9 mouse cellular contexts compared by ENCODE assay signal in genomic region chr7:45368178-45368577, GRCm38 (mm10). TPM values are rescaled to one million over a fixed set of nuclear protein-coding genes. Genes with fewer than 3 reads are reported as not detected.
DNase-seq lines count a peak whose midpoint lies in the region; ATAC-seq and TF ChIP-seq lines count a peak whose summit lies in the region.
"Had no signal": no experiment of that assay in that cellular context is flagged by ENCODE, and none has a peak within 500 bp of the region (broad histone marks: within the 10 kb centered on the region; RNA-seq: fewer than 3 reads in every experiment).

No protein-coding gene starts in this region.

- H3K9ac ChIP-seq in intestine, embryonic 14.5 days (ENCODE audit: low read length): no peak overlapping the region

- no peak for ATAC-seq in intestine, embryonic 14.5 days (replicated peaks; ENCODE audit: low FRiP score, low TSS enrichment, low read depth)
- no peak for ATAC-seq in inflammation-experienced regulatory T-cells, adult 6 months

- H3K27ac ChIP-seq in cortical plate, adult 2 months (ENCODE audit: insufficient read depth, low read length): peak overlapping the region; percentile 45
- no peak overlapping the region for H3K27ac ChIP-seq in intestine, embryonic 14.5 days (ENCODE audit: low read depth)

- 0 out of 2 replicates have a peak, but pooled peaks have one; percentile 10 for TF ChIP-seq POLR2A in cortical plate, adult 2 months (IDR thresholded peaks at IDR 0.05; ENCODE audit: extremely low read depth, insufficient read depth, low read length)
- TF ChIP-seq POLR2A in myocyte (IDR thresholded peaks at IDR 0.05; ENCODE audit: insufficient read length, low read depth): no peak

- no peaks in the 10 kb centered on the region for H3K9me3 ChIP-seq in intestine, embryonic 14.5 days (ENCODE audit: control insufficient read depth, low read length)

- intact Hi-C loops in heart, postnatal 14 days (cut with DNase I): no loop called here

- TF ChIP-seq CTCF in cortical plate, adult 2 months (IDR thresholded peaks at IDR 0.05; ENCODE audit: extremely low read depth, insufficient read depth, low read length): no peak

- peak overlapping the region; percentile 99; the same call in 1 of the 2 replicates for H3K4me2 ChIP-seq in intestine, embryonic 14.5 days (ENCODE audit: low read length)
- H3K4me2 ChIP-seq in myocyte (ENCODE audit: low read depth): peak overlapping the region; percentile 71

- peak overlapping the region; percentile 90 for H3K4me3 ChIP-seq in cortical plate, adult 2 months (ENCODE audit: insufficient read depth, low read length)
- peak overlapping the region; percentile 52; the same call in 1 of the 2 replicates for H3K4me3 ChIP-seq in intestine, embryonic 14.5 days (ENCODE audit: low read depth, low read length)
- peak overlapping the region; percentile 42 for H3K4me3 ChIP-seq in myocyte

- no peak overlapping the region for H3ac ChIP-seq in myocyte (ENCODE audit: control insufficient read depth, insufficient read length)

- H3K27me3 ChIP-seq in intestine, embryonic 14.5 days (replicated peaks; ENCODE audit: control insufficient read depth, insufficient read depth, low read length): peaks cover 42% of the 10 kb centered on the region
- H3K27me3 ChIP-seq in myocyte (ENCODE audit: control insufficient read depth, insufficient read depth, insufficient read length): no peaks in the 10 kb centered on the region

- DNase-seq in layer of hippocampus, adult 11-12 months (ENCODE audit: low spot score): peak; percentile 28
- no peak for DNase-seq in layer of hippocampus, postnatal 25 days (ENCODE audit: extremely low spot score in 1 of 2, low spot score in 1 of 2)
- DNase-seq in intestine, embryonic 14.5 days (ENCODE audit: low spot score): no peak
- DNase-seq in adrenal gland, adult 8-10 months: no peak
- DNase-seq in heart, postnatal 14 days: no peak

- no peaks in the 10 kb centered on the region for H3K79me2 ChIP-seq in myocyte (ENCODE audit: control insufficient read depth, insufficient read depth)

- WGBS in intestine, embryonic 14.5 days: 78% methylated on average over 15 of the region's 15 CpGs

- H3K4me1 ChIP-seq in cortical plate, adult 2 months (ENCODE audit: control insufficient read depth, insufficient read depth, low read length): peaks cover 4% of the 10 kb centered on the region; the same call in 1 of the 2 replicates
- H3K4me1 ChIP-seq in intestine, embryonic 14.5 days (replicated peaks; ENCODE audit: control insufficient read depth, insufficient read depth, low read length): peaks cover 15% of the 10 kb centered on the region; the same call in 1 of the 2 replicates

- peaks cover 12% of the 10 kb centered on the region for H3K36me3 ChIP-seq in intestine, embryonic 14.5 days (ENCODE audit: control insufficient read depth, insufficient read depth, low read length)
- peaks cover 4% of the 10 kb centered on the region for H3K36me3 ChIP-seq in myocyte (ENCODE audit: control insufficient read depth, insufficient read depth)

TF ChIP-seq in myocyte, 11 proteins besides CTCF, POLR2A, EP300 and RAD21:
- TF ChIP-seq REST (IDR thresholded peaks at IDR 0.05; ENCODE audit: insufficient read depth, insufficient read length) (no peak), POLR2AphosphoS2 (IDR thresholded peaks at IDR 0.05; ENCODE audit: insufficient read length, low read depth) (peak; percentile 32)
TF ChIP-seq in myocyte: peak in this region for 1.

RNA-seq across cellular contexts. Expression of gene Ppfia3, which starts 1.4 kb away (rescaled TPM):
- 100 to 1,000 TPM; 129 to 134 TPM for total RNA-seq in layer of hippocampus, postnatal 25 days (2021)
- 164 and 167 TPM in 2 replicates for polyA plus RNA-seq in cortical plate, adult 2 months (2012; rRNA removed)
- polyA plus RNA-seq in intestine, embryonic 14.5 days (2014; fragmentation: Nextera tagmentation; extraction: Ambion mirVana): 5.5 and 5.8 TPM in 2 replicates
- 6.6 TPM for polyA plus RNA-seq in myocyte (2012; fragmentation: generic; extraction: Trizol)
- under 1 TPM in 2 of 3 experiments, not detected in 1; 0.19 to 0.60 TPM for polyA plus RNA-seq in inflammation-experienced regulatory T-cells, adult 6 months (2017; shearing (Covaris generic))
- total RNA-seq in adrenal gland, adult 8-10 months (2022): 1 to 10 TPM; 2.8 to 7.2 (median 4.7) TPM
- under 1 TPM; 0.22 to 0.29 TPM for total RNA-seq in heart, postnatal 14 days (2021)
- total RNA-seq: liver, adult 2 months had no signal
- polyA plus RNA-seq: liver, adult 2 months had no signal

RNA-seq across cellular contexts. Expression of gene Lin7b, which starts 2.2 kb away (rescaled TPM):
- total RNA-seq in layer of hippocampus, postnatal 25 days (2021): 100 to 1,000 TPM; 151 to 155 TPM
- 336 TPM in 2 replicates for polyA plus RNA-seq in cortical plate, adult 2 months (2012; rRNA removed)
- 3.0 and 3.2 TPM in 2 replicates for polyA plus RNA-seq in intestine, embryonic 14.5 days (2014; fragmentation: Nextera tagmentation; extraction: Ambion mirVana)
- polyA plus RNA-seq in myocyte (2012; fragmentation: generic; extraction: Trizol): 2.4 TPM
- polyA plus RNA-seq in inflammation-experienced regulatory T-cells, adult 6 months (2017; shearing (Covaris generic)): not detected
- 10 to 100 TPM in 2 of 4 experiments, 1 to 10 TPM in 2; 1.8 to 14.1 (median 7.6) TPM for total RNA-seq in adrenal gland, adult 8-10 months (2022)
- total RNA-seq in heart, postnatal 14 days (2021): under 1 TPM; 0.90 to 0.96 TPM
- total RNA-seq: liver, adult 2 months had no signal
- polyA plus RNA-seq: liver, adult 2 months had no signal

RNA-seq across cellular contexts. Expression of gene Snrnp70, which starts 27.4 kb away (rescaled TPM):
- total RNA-seq in layer of hippocampus, postnatal 25 days (2021): 100 to 1,000 TPM; 288 to 443 TPM
- polyA plus RNA-seq in cortical plate, adult 2 months (2012; rRNA removed): 720 and 793 TPM in 2 replicates
- polyA plus RNA-seq in intestine, embryonic 14.5 days (2014; fragmentation: Nextera tagmentation; extraction: Ambion mirVana): 77.1 and 86.0 TPM in 2 replicates
- 189 TPM for polyA plus RNA-seq in myocyte (2012; fragmentation: generic; extraction: Trizol)
- 100 to 1,000 TPM in 1 of 3 experiments, 10 to 100 TPM in 2; 72.4 to 131 (median 77.7) TPM for polyA plus RNA-seq in inflammation-experienced regulatory T-cells, adult 6 months (2017; shearing (Covaris generic))
- 100 to 1,000 TPM; 232 to 563 (median 376) TPM for total RNA-seq in adrenal gland, adult 8-10 months (2022)
- total RNA-seq in heart, postnatal 14 days (2021): 100 to 1,000 TPM; 126 to 138 TPM

RNA-seq across cellular contexts. Expression of gene Hrc, which starts 33.1 kb away (rescaled TPM):
- under 1 TPM in 1 of 2 experiments, not detected in 1; 0.17 TPM for total RNA-seq in layer of hippocampus, postnatal 25 days (2021)
- 0.35 and 0.55 TPM in 2 replicates for polyA plus RNA-seq in cortical plate, adult 2 months (2012; rRNA removed)
- 0.58 and 0.63 TPM in 2 replicates for polyA plus RNA-seq in intestine, embryonic 14.5 days (2014; fragmentation: Nextera tagmentation; extraction: Ambion mirVana)
- 173 TPM for polyA plus RNA-seq in myocyte (2012; fragmentation: generic; extraction: Trizol)
- polyA plus RNA-seq in inflammation-experienced regulatory T-cells, adult 6 months (2017; shearing (Covaris generic)): not detected
- total RNA-seq in adrenal gland, adult 8-10 months (2022): under 1 TPM; 0.09 to 0.31 (median 0.26) TPM
- total RNA-seq in heart, postnatal 14 days (2021): 100 to 1,000 TPM; 516 to 539 TPM
- polyA plus RNA-seq: liver, adult 2 months had no signal

RNA-seq across cellular contexts. Expression of gene Trpm4, which starts 34.6 kb away (rescaled TPM):
- 10 to 100 TPM; 14.1 to 18.5 TPM for total RNA-seq in layer of hippocampus, postnatal 25 days (2021)
- polyA plus RNA-seq in cortical plate, adult 2 months (2012; rRNA removed): 29.1 and 35.1 TPM in 2 replicates
- 18.7 and 21.3 TPM in 2 replicates for polyA plus RNA-seq in intestine, embryonic 14.5 days (2014; fragmentation: Nextera tagmentation; extraction: Ambion mirVana)
- 27.3 TPM for polyA plus RNA-seq in myocyte (2012; fragmentation: generic; extraction: Trizol)
- 10 to 100 TPM; 17.2 to 21.7 (median 19.3) TPM for polyA plus RNA-seq in inflammation-experienced regulatory T-cells, adult 6 months (2017; shearing (Covaris generic))
- total RNA-seq in adrenal gland, adult 8-10 months (2022): 10 to 100 TPM in 2 of 4 experiments, 1 to 10 TPM in 2; 5.8 to 19.1 (median 10.4) TPM
- total RNA-seq in heart, postnatal 14 days (2021): 10 to 100 TPM; 20.8 to 22.3 TPM

Comparison
In these comparisons a context has a peak if more than half of its experiments do, and no peak if none do; other contexts are left out.
1. RNA of gene Ppfia3, which starts 1.4 kb away (polyA plus RNA-seq): 164 to 167 TPM in cortical plate, adult 2 months; 6.6 TPM in myocyte (single experiment), 5.5 to 5.8 TPM in intestine, embryonic 14.5 days and 0.19 to 0.60 TPM in inflammation-experienced regulatory T-cells, adult 6 months; every median in the first group is over 10 times any median in the second.
2. RNA of gene Lin7b, which starts 2.2 kb away (polyA plus RNA-seq): 336 TPM in cortical plate, adult 2 months; 3.0 to 3.2 TPM in intestine, embryonic 14.5 days, 2.4 TPM in myocyte (single experiment) and not detected in inflammation-experienced regulatory T-cells, adult 6 months; every median in the first group is over 10 times any median in the second.
3. Peak in every context shown above with its lines, with median percentiles within 50 percentile points of each other: H3K4me3 ChIP-seq.